Mouse (Mus musculus): ENCODE measurements around the gene Hyls1. TPM values are rescaled to one million over a fixed set of nuclear protein-coding genes. Genes with fewer than 3 reads are reported as not detected.

The Hyls1 gene
- polyA plus RNA-seq (2012; rRNA removed; ENCODE audit: low replicate concordance), result 0.07 and 0.29 TPM in 2 replicates

DNA sequence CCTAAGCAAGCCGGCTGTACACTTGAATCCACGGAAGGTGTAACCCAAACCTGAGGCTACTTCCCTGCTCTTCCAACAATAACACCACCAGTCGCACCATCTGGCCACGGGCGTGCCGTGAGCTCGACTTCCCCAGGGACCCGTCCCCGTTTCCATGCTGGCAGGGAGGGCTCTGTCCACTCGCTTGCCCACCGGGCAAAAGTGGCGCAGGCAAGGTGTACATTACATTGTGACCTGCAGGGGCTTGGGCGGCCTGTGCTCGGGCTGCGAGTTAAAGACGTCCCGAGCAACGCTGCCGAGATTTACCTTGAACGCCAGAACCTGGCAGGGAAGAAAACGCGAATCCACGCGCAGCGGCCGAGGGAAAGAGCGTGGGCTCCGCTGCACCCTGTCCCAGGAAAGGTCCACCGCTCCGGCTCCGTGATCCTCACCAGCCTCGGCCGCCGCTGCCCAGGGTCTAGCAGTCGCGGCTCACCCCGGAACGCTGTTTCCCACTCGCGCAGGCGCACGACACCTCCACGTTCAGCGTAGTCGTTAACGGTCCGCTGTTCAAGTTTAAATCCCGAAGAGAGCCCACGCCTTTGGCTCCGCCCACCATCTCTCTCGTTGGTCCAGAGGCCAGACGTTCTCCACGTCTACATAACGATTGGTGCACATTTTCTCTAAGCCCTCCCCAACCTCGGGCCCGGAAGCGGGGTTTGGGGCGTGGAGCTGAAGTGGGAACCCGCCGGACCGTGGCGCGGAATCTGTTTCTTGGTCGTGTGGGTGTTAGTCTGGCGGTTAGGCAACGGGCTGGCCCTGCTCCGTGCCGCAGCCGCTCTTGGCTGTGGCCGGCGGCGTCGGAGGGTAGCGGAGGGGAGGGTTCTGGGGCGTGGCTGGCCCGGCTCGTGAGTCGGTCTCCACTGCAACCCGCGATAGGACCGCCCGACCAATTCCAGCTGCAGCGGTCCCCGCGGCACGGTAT is at the start of gene Hyls1, which contains the start of gene Pate2:
Hyls1 (minus strand) TSS at position 828 of the 964 bp plus-strand sequence.
Pate2 (plus strand) TSS at position 714 of the 964 bp plus-strand sequence.

DNA sequence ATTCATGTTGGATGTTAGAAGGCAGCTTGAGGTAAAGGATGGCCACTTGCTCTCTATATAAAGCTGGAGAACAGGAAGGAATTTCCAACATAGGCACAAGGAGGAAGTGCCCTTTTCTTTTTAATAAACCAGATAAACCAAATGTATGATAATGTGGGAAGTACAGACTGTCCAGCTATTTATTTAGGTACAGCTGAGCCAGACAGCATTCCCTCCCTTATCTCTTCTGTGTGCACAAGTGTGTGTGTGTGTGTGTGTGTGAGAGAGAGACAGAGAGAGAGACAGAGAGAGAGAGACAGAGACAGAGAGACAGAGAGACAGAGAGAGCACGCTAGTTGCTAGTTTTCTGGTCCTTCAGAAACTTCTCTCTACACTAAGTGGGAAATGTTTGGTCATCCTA is 41.6 kb upstream of the Hyls1 start, which contains the start of gene Pate4:
Pate4 (minus strand) TSS at position 101 of the 400 bp plus-strand sequence.

DNA sequence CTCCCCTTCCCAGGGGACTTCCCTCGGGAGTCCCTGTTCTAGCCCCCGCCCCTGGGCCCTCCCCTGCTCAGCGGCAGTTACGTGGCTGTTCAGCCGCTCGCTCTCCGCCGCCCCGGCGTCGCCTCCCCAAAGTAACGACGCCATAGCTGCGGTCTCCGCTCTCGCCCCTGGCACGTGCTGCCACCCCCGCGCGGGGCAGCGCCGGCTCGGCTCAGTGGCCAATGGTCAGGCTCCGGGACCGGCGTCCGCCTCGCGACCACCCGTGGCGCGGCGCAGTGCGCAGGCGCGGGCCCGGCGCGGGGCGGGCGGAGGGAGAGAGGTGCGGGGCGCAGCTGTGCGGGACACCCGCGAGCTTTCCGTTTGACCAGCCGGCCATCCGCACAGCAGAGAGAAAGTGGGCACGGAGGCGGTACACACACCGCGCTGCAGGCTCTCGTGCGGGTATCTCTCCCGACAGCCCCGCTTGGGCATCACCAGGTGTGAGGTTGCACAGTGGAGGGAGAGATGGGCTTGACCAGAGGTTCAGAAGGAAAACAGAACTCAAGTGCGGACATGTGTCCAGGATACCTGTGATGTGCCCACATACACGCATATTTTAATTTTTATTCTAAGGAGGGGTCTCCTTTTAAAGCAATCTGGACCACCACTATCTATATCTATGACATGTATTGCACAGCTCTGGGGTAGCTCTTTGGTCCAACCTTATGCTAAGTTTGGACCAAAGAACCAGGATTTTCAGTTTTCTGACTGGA is 11.8 kb downstream of the Hyls1 start, which contains the start of the genes Ddx25 and Pus3:
Ddx25 (minus strand) TSS at position 272 of the 752 bp plus-strand sequence.
Pus3 (plus strand) TSS at position 339 of the 752 bp plus-strand sequence.

DNA sequence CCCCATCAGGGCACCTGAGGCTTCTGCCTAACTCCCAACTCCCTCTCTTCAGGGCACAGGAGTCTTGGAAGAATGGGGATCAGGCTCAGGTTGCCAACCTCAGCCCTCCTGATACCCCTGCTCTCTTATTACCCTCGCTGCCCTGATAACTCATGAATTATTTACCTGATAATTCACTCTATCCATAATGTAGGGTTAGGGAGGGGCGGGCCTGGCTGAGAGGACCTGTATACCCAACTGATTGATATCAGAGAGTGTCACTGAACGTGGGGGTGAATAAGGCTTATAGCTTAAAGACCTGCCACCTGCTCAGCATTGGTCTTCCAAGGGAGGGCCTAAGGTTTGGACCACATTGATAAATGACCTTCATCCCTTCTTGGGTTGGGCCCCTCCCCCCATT is 52.0 kb downstream of the Hyls1 start, which contains the start of gene Gm1113:
Gm1113 (minus strand) TSS at position 101 of the 400 bp plus-strand sequence.

Other genes with a start within 250 kb of the Hyls1 start
- gene Cdon, start 149.3 kb downstream of the Hyls1 start, polyA plus RNA-seq (2012; rRNA removed; ENCODE audit: low replicate concordance), result 1.2 TPM in 2 replicates
- gene Gm1113, start 52.1 kb downstream of the Hyls1 start, polyA plus RNA-seq (2012; rRNA removed; ENCODE audit: low replicate concordance), result not detected in 2 replicates
- 0.02 TPM in 1 of 2 replicates, not detected in the other for gene Ddx25, start 11.9 kb downstream of the Hyls1 start, polyA plus RNA-seq (2012; rRNA removed; ENCODE audit: low replicate concordance)
- gene Pus3, start 11.8 kb downstream of the Hyls1 start, polyA plus RNA-seq (2012; rRNA removed; ENCODE audit: low replicate concordance), result 0.12 and 0.15 TPM in 2 replicates
- 0.15 TPM in 1 of 2 replicates, not detected in the other for gene Pate2, start 114 bp downstream of the Hyls1 start, polyA plus RNA-seq (2012; rRNA removed; ENCODE audit: low replicate concordance)
- not detected in 2 replicates for gene Pate4, start 41.5 kb upstream of the Hyls1 start, polyA plus RNA-seq (2012; rRNA removed; ENCODE audit: low replicate concordance)
- gene Pate3, start 77.8 kb upstream of the Hyls1 start, polyA plus RNA-seq (2012; rRNA removed; ENCODE audit: low replicate concordance), result not detected in 2 replicates
- not detected in 2 replicates for gene Pate1, start 117.0 kb upstream of the Hyls1 start, polyA plus RNA-seq (2012; rRNA removed; ENCODE audit: low replicate concordance)
- gene Gm17677, start 170.7 kb upstream of the Hyls1 start, polyA plus RNA-seq (2012; rRNA removed; ENCODE audit: low replicate concordance), result not detected in 2 replicates
- not detected in 2 replicates for gene Gm17727, start 207.7 kb upstream of the Hyls1 start, polyA plus RNA-seq (2012; rRNA removed; ENCODE audit: low replicate concordance)
- gene Gm27235, start 219.7 kb upstream of the Hyls1 start, polyA plus RNA-seq (2012; rRNA removed; ENCODE audit: low replicate concordance), result not detected in 2 replicates
- gene D730048I06Rik, start 219.7 kb upstream of the Hyls1 start, polyA plus RNA-seq (2012; rRNA removed; ENCODE audit: low replicate concordance), result not detected in 2 replicates

All from duodenum, adult 2 months (tissue).